Mouse (Mus musculus) hindbrain, embryonic 13.5 days (tissue): Measurements from ENCODE around the gene Spsb1. TPM values are rescaled to one million over a fixed set of nuclear protein-coding genes. Genes with fewer than 3 reads are reported as not detected.

Source experiments
- ATAC-seq: fragments of 200-750 bp; cut with Nextera tagmentation; 2 replicates; pipeline ENCODE4 v1.8.0; 2017; ENCODE audit warnings: moderate TSS enrichment; ENCODE audit not compliant: low FRiP score
- H3K27ac ChIP-seq: fragments of 300-500 bp; sonication (generic); 2 replicates; pipeline ENCODE4 v1.5.1; 2015; ENCODE audit warnings: inconsistent platforms, mild to moderate bottlenecking, moderate library complexity
- H3K27me3 ChIP-seq: fragments of 300-500 bp; sonication (generic); 2 replicates; pipeline ENCODE4 v1.6.1; 2015; ENCODE audit warnings: mild to moderate bottlenecking, inconsistent platforms
- H3K36me3 ChIP-seq: fragments of 300-500 bp; sonication (generic); 2 replicates; pipeline ENCODE4 v1.6.1; 2015; ENCODE audit warnings: mild to moderate bottlenecking, inconsistent platforms
- H3K4me1 ChIP-seq: fragments of 300-500 bp; sonication (generic); replicated peaks from 2 replicates; pipeline ENCODE4 v1.6.1; 2015; ENCODE audit warnings: inconsistent platforms
- H3K4me2 ChIP-seq: fragments of 300-500 bp; sonication (generic); 2 replicates; pipeline ENCODE4 v1.6.1; 2015; ENCODE audit warnings: inconsistent platforms, mild to moderate bottlenecking, moderate library complexity
- H3K4me3 ChIP-seq: fragments of 300-500 bp; sonication (generic); 2 replicates; pipeline ENCODE4 v1.5.1; 2015; ENCODE audit warnings: mild to moderate bottlenecking, inconsistent platforms
- H3K9ac ChIP-seq: fragments of 300-500 bp; sonication (generic); 2 replicates; pipeline ENCODE4 v1.6.1; 2015; ENCODE audit warnings: mild to moderate bottlenecking, inconsistent platforms
- H3K9me3 ChIP-seq: fragments of 300-500 bp; sonication (generic); 2 replicates; pipeline ENCODE4 v1.6.1; 2016; ENCODE audit warnings: inconsistent platforms
- WGBS: fragments of 180-500 bp; shearing (Covaris S2); methylation state at CpG from one replicate; pipeline ENCODE4 v1.1.7; 2015; 5-methylcytosine and 5-hydroxymethylcytosine counted together
- polyA plus RNA-seq: library from polyadenylated mRNA; unstranded; fragments of >200 nt; fragmentation: Nextera tagmentation; extraction: Ambion mirVana; gene quantifications from 2 replicates; pipeline ENCODE4 v1.2.1, GENCODE M21; 2015

Gene Spsb1
- polyA plus RNA-seq, 1 experiment from 2014 or later, result 7.2 TPM

- 57% methylated on average over 18 of the region's 18 CpGs for WGBS
- no peak overlapping the region for H3K9ac ChIP-seq
- no peaks in the 10 kb centered on the region for H3K27me3 ChIP-seq
- no peak overlapping the region for H3K27ac ChIP-seq
- no peak overlapping the region for H3K4me3 ChIP-seq
- H3K36me3 ChIP-seq, result no peaks in the 10 kb centered on the region
- ATAC-seq, result no peak
- no peaks in the 10 kb centered on the region for H3K9me3 ChIP-seq
- H3K4me1 ChIP-seq, result peaks cover 34% of the 10 kb centered on the region
- H3K4me2 ChIP-seq, result no peak overlapping the region
Observed at GRCm38 (mm10) chr4:149886298-149887271, 68.3 kb downstream of the Spsb1 start.

GRCm38 (mm10) chr4:149883990-149884389 lies 70.9 kb downstream of the Spsb1 start:
- no peaks in the 10 kb centered on the region for H3K36me3 ChIP-seq
- H3K27ac ChIP-seq, result no peak overlapping the region
- H3K4me2 ChIP-seq, result no peak overlapping the region
- no peak for ATAC-seq
- peaks cover 14% of the 10 kb centered on the region for H3K4me1 ChIP-seq
- H3K4me3 ChIP-seq, result no peak overlapping the region
- no peak overlapping the region for H3K9ac ChIP-seq
- WGBS, result 83% methylated on average over 10 of the region's 10 CpGs
- H3K27me3 ChIP-seq, result no peaks in the 10 kb centered on the region
- no peaks in the 10 kb centered on the region for H3K9me3 ChIP-seq

GRCm38 (mm10) chr4:149882139-149882916 lies 72.5 kb downstream of the Spsb1 start:
- Histone ChIP-seq H3K27ac (no peak overlapping the region), H3K9ac (no peak overlapping the region), H3K4me3 (no peak overlapping the region), H3K9me3 (no peaks in the 10 kb centered on the region), H3K4me2 (no peak overlapping the region), H3K27me3 (0 out of 2 replicates have a peak, but pooled peaks cover 3% of the 10 kb centered on the region), H3K36me3 (no peaks in the 10 kb centered on the region), H3K4me1 (peaks cover 26% of the 10 kb centered on the region)
- ATAC-seq, result no peak
- 88% methylated on average over 17 of the region's 17 CpGs for WGBS

GRCm38 (mm10) chr4:149880908-149881307 lies 73.9 kb downstream of the Spsb1 start:
- no peak overlapping the region for H3K4me2 ChIP-seq
- no peak for ATAC-seq
- peaks cover 28% of the 10 kb centered on the region for H3K4me1 ChIP-seq
- WGBS, result 77% methylated on average over 5 of the region's 5 CpGs
- H3K27ac ChIP-seq, result no peak overlapping the region
- no peak overlapping the region for H3K4me3 ChIP-seq
- H3K9ac ChIP-seq, result no peak overlapping the region
- 0 out of 2 replicates have a peak, but pooled peaks cover 3% of the 10 kb centered on the region for H3K27me3 ChIP-seq
- no peaks in the 10 kb centered on the region for H3K9me3 ChIP-seq
- no peaks in the 10 kb centered on the region for H3K36me3 ChIP-seq

GRCm38 (mm10) chr4:149879980-149880379 lies 74.9 kb downstream of the Spsb1 start:
- peaks cover 37% of the 10 kb centered on the region for H3K4me1 ChIP-seq
- no peak for ATAC-seq
- H3K4me3 ChIP-seq, result no peak overlapping the region
- H3K9me3 ChIP-seq, result no peaks in the 10 kb centered on the region
- 86% methylated on average over 11 of the region's 11 CpGs for WGBS
- H3K36me3 ChIP-seq, result no peaks in the 10 kb centered on the region
- 0 out of 2 replicates have a peak, but pooled peaks cover 3% of the 10 kb centered on the region for H3K27me3 ChIP-seq
- H3K4me2 ChIP-seq, result no peak overlapping the region
- no peak overlapping the region for H3K27ac ChIP-seq
- H3K9ac ChIP-seq, result no peak overlapping the region

- H3K9ac ChIP-seq, result peak overlapping the region; percentile 35; the same call in 1 of the 2 replicates
- H3K4me3 ChIP-seq, result no peak overlapping the region
- H3K9me3 ChIP-seq, result no peaks in the 10 kb centered on the region
- no peak overlapping the region for H3K4me2 ChIP-seq
- H3K36me3 ChIP-seq, result no peaks in the 10 kb centered on the region
- ATAC-seq, result no peak
- H3K27ac ChIP-seq, result no peak overlapping the region
- H3K4me1 ChIP-seq, result peaks cover 44% of the 10 kb centered on the region
- 0 out of 2 replicates have a peak, but pooled peaks cover 3% of the 10 kb centered on the region for H3K27me3 ChIP-seq
- WGBS, result 54% methylated on average over 6 of the region's 6 CpGs
Observed at GRCm38 (mm10) chr4:149878021-149878449, 76.8 kb downstream of the Spsb1 start.

- H3K4me2 ChIP-seq, result no peak overlapping the region
- H3K4me3 ChIP-seq, result no peak overlapping the region
- ATAC-seq, result 0 out of 2 replicates have a peak, but pooled peaks have one; percentile 40
- H3K4me1 ChIP-seq, result peaks cover 44% of the 10 kb centered on the region
- peak overlapping the region; percentile 52; the same call in 1 of the 2 replicates for H3K27ac ChIP-seq
- H3K9ac ChIP-seq, result peak overlapping the region; percentile 24; the same call in 1 of the 2 replicates
- no peaks in the 10 kb centered on the region for H3K36me3 ChIP-seq
- H3K27me3 ChIP-seq, result 0 out of 2 replicates have a peak, but pooled peaks cover 3% of the 10 kb centered on the region
- WGBS, result 45% methylated on average over 3 of the region's 3 CpGs
- no peaks in the 10 kb centered on the region for H3K9me3 ChIP-seq
Observed at GRCm38 (mm10) chr4:149877202-149877601, 77.6 kb downstream of the Spsb1 start.

GRCm38 (mm10) chr4:149876761-149877160 lies 78.1 kb downstream of the Spsb1 start:
- no peak overlapping the region for H3K4me2 ChIP-seq
- H3K36me3 ChIP-seq, result no peaks in the 10 kb centered on the region
- no peaks in the 10 kb centered on the region for H3K9me3 ChIP-seq
- no peak for ATAC-seq
- peaks cover 44% of the 10 kb centered on the region for H3K4me1 ChIP-seq
- 57% methylated on average over 6 of the region's 6 CpGs for WGBS
- H3K27ac ChIP-seq, result peak overlapping the region; percentile 52; the same call in 1 of the 2 replicates
- H3K9ac ChIP-seq, result 0 out of 2 replicates have a peak overlapping the region, but pooled peaks have one; percentile 24
- H3K4me3 ChIP-seq, result no peak overlapping the region
- H3K27me3 ChIP-seq, result 0 out of 2 replicates have a peak, but pooled peaks cover 3% of the 10 kb centered on the region

- H3K9ac ChIP-seq, result no peak overlapping the region; the same call in 1 of the 2 replicates
- H3K36me3 ChIP-seq, result no peaks in the 10 kb centered on the region
- no peaks in the 10 kb centered on the region for H3K9me3 ChIP-seq
- H3K27me3 ChIP-seq, result 0 out of 2 replicates have a peak, but pooled peaks cover 3% of the 10 kb centered on the region
- peak overlapping the region; percentile 66 for H3K27ac ChIP-seq
- no peak overlapping the region for H3K4me2 ChIP-seq
- no peak overlapping the region for H3K4me3 ChIP-seq
- 44% methylated on average over 8 of the region's 8 CpGs for WGBS
- H3K4me1 ChIP-seq, result peaks cover 44% of the 10 kb centered on the region
- peak; percentile 64; the same call in 1 of the 2 replicates for ATAC-seq
Observed at GRCm38 (mm10) chr4:149875986-149876501, 78.8 kb downstream of the Spsb1 start.

GRCm38 (mm10) chr4:149875296-149875695 lies 79.5 kb downstream of the Spsb1 start:
- Histone ChIP-seq H3K4me2 (no peak overlapping the region), H3K36me3 (no peaks in the 10 kb centered on the region), H3K27ac (peak overlapping the region; percentile 66; the same call in 1 of the 2 replicates), H3K4me1 (peaks cover 44% of the 10 kb centered on the region), H3K9me3 (no peaks in the 10 kb centered on the region), H3K9ac (no peak overlapping the region), H3K4me3 (no peak overlapping the region), H3K27me3 (0 out of 2 replicates have a peak, but pooled peaks cover 3% of the 10 kb centered on the region)
- 30% methylated on average over 6 of the region's 6 CpGs for WGBS
- ATAC-seq, result no peak

GRCm38 (mm10) chr4:149872236-149872635 lies 82.6 kb downstream of the Spsb1 start:
- Histone ChIP-seq H3K4me2 (no peak overlapping the region), H3K27ac (no peak overlapping the region), H3K4me1 (peaks cover 29% of the 10 kb centered on the region), H3K9me3 (no peaks in the 10 kb centered on the region), H3K9ac (no peak overlapping the region), H3K27me3 (no peaks in the 10 kb centered on the region), H3K36me3 (no peaks in the 10 kb centered on the region), H3K4me3 (no peak overlapping the region)
- ATAC-seq, result no peak
- WGBS, result 86% methylated on average over 6 of the region's 6 CpGs
